Mouse (Mus musculus): Measurements from ENCODE around the gene Ap2a1.

DNA sequence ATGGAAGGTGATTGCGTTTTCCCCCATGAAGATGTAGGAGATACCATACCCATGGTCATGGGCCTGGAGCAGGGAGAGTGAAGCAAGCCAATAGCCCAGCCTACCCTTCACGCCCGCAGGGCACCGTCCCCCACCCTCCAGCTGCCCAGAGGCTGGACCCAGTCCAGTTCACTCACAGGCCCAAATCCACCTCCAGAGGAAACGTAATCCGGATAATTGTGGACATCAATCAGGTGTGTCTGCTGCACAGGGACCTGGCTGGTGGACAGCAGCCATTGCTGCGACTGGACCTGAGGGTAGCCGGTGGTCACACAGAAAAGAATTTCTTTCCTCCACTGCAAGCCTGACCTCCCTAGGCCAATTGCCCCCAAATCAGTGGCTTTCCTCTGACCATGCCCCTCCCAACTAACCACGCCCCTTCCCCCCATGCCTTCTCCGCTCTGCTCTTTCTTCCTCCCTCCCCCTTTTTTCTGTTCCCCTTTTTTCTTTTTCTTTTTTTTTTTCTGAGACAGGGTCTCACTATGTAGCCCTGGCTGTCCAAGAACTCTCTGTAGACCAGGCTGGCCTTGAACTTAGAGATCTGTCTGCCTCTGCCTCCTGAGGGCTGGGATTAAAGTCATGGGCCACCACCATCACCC lies 30.7 kb upstream of the Ap2a1 start:
- TF ChIP-seq CTCF (IDR thresholded peaks at IDR 0.05; ENCODE audit: extremely low read depth, insufficient read depth, low read length): no peak
- TF ChIP-seq POLR2A (IDR thresholded peaks at IDR 0.05; ENCODE audit: extremely low read depth, insufficient read depth, low read length): no peak

Data from cortical plate, adult 2 months (tissue).